Mouse (Mus musculus) heart, embryonic 13.5 days (tissue): ENCODE measurements at regions not wholly inside any gene's neighbourhood (a gene's known extent, or its start where the extent isn't known, plus 50 kb on each side); places are given as distances from the start of the nearest gene placed in this dataset.

Experiments used
- ATAC-seq: fragments of 200-750 bp; cut with Nextera tagmentation; 2 replicates; pipeline ENCODE4 v1.8.0; 2017; ENCODE audit warnings: moderate TSS enrichment; ENCODE audit not compliant: insufficient number of reproducible peaks, low FRiP score, low TSS enrichment; ENCODE audit errors: extremely low read depth
- H3K27ac ChIP-seq: fragments of 300-500 bp; sonication (generic); replicated peaks from 2 replicates; pipeline ENCODE4 v1.5.1; 2015; ENCODE audit warnings: moderate library complexity, mild to moderate bottlenecking, inconsistent platforms
- H3K27me3 ChIP-seq: fragments of 300-500 bp; sonication (generic); replicated peaks from 2 replicates; pipeline ENCODE4 v1.6.1; 2015; ENCODE audit warnings: mild to moderate bottlenecking, inconsistent platforms
- H3K36me3 ChIP-seq: fragments of 300-500 bp; sonication (generic); 2 replicates; pipeline ENCODE4 v1.6.1; 2015; ENCODE audit warnings: mild to moderate bottlenecking, inconsistent platforms
- H3K4me1 ChIP-seq: fragments of 300-500 bp; sonication (generic); 2 replicates; pipeline ENCODE4 v1.6.1; 2015; ENCODE audit warnings: inconsistent platforms
- H3K4me2 ChIP-seq: fragments of 300-500 bp; sonication (generic); 2 replicates; pipeline ENCODE4 v1.6.1; 2015; ENCODE audit warnings: inconsistent platforms, mild to moderate bottlenecking, moderate library complexity
- H3K4me3 ChIP-seq: fragments of 300-500 bp; sonication (generic); 2 replicates; pipeline ENCODE4 v1.5.1; 2015; ENCODE audit warnings: moderate library complexity, mild to moderate bottlenecking, inconsistent platforms
- H3K9ac ChIP-seq: fragments of 300-500 bp; sonication (generic); 2 replicates; pipeline ENCODE4 v1.6.1; 2015; ENCODE audit warnings: inconsistent platforms, mild to moderate bottlenecking, moderate library complexity
- H3K9me3 ChIP-seq: fragments of 300-500 bp; sonication (generic); 2 replicates; pipeline ENCODE4 v1.6.1; 2016; ENCODE audit warnings: inconsistent platforms
- WGBS: fragments of 180-500 bp; shearing (Covaris S2); methylation state at CpG from one replicate; pipeline ENCODE4 v1.1.7; 2015; ENCODE audit warnings: mixed read lengths; 5-methylcytosine and 5-hydroxymethylcytosine counted together

DNA sequence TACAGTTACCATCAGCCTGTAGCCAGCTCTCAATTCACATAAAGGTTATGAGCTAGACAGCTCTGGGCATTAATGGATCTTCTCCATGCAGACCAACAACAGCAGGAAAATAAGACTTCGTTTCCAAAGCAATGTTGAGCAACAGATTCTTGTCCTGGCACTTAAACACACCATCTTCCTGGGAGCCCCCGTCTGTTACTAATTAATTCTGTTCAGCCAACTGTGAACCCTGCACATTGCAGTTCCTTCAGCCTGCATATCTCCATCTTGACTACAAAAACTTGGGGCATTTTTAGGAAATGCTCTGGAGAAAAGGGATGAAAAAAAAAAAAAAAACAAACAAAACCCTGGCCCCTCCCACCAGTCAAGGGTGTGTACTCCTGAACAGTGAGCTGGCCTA lies 131.2 kb downstream of the Gpat3 start:
- no peaks in the 10 kb centered on the region for H3K4me1 ChIP-seq
- WGBS, result 59% methylated on average over 2 of the region's 2 CpGs
- no peaks in the 10 kb centered on the region; the same call in 1 of the 2 replicates for H3K9me3 ChIP-seq
- ATAC-seq, result no peak
- no peak overlapping the region for H3K27ac ChIP-seq
- no peak overlapping the region for H3K4me3 ChIP-seq
- H3K36me3 ChIP-seq, result no peaks in the 10 kb centered on the region
- H3K4me2 ChIP-seq, result no peak overlapping the region
- H3K9ac ChIP-seq, result no peak overlapping the region
- no peaks in the 10 kb centered on the region for H3K27me3 ChIP-seq

DNA sequence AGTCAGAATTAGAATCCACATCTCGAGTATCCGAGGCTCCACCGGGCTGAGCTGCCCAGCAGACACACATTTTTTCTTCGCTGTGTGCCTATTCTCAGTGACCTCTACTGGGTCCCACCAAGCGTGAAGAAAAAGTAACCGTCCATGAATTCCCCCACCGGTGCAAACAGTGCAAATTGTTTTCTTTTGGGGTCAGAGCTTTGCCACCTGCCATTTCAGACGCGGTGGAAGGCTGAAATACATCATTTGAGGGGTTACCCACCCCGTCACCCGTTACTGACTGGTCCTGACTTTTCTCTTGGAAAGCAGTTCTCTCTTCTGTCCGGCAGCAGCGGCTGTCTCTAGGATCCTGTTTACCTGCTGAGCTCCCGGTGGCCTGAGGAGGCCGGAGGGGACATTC lies 105.7 kb downstream of the Gpat3 start:
- Histone ChIP-seq H3K27ac (no peak overlapping the region), H3K9ac (no peak overlapping the region), H3K4me3 (no peak overlapping the region), H3K36me3 (no peaks in the 10 kb centered on the region), H3K4me2 (no peak overlapping the region), H3K4me1 (no peaks in the 10 kb centered on the region), H3K27me3 (no peaks in the 10 kb centered on the region), H3K9me3 (no peaks in the 10 kb centered on the region)
- ATAC-seq, result no peak
- 67% methylated on average over 15 of the region's 15 CpGs for WGBS
